Comparison of ENCODE assay signal across 33 mouse cellular contexts in the genomic region with DNA sequence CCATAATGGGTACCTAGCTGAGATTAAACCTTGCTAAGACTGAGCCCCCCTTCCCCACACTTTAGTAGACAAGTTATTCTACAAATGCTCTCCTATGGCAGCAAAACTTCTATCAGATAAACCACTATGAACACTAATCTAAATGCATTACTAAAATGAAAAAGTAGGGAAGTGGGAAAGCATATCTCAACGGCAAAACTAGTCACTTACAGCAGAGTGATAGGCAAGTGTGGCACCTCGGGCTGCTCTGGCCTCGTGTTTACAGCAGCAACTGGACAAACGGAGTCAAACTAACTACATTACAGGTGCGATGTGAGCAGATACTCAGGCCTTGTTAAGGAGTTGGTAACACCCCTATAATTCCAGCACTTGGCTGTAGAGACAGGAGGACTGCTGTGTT.
"Had no signal": no experiment of that assay in that cellular context is flagged by ENCODE, and none has a peak within 500 bp of the region (broad histone marks: within the 10 kb centered on the region; RNA-seq: fewer than 3 reads in every experiment).

No protein-coding gene starts in this region.

- H3K27ac ChIP-seq: heart, embryonic 13.5 days; heart, embryonic 15.5 days; hindbrain, embryonic 10.5 days; hindbrain, embryonic 12.5 days; hindbrain, embryonic 13.5 days; hindbrain, embryonic 14.5 days; hindbrain, embryonic 15.5 days; hindbrain, postnatal 0 days; intestine, embryonic 15.5 days; kidney, embryonic 15.5 days; kidney, postnatal 0 days; layer of hippocampus, adult 2 months; left cerebral cortex, adult 2 months had no signal

- H3K9me3 ChIP-seq: heart, embryonic 13.5 days; heart, embryonic 15.5 days; hindbrain, embryonic 10.5 days; hindbrain, embryonic 12.5 days; hindbrain, embryonic 13.5 days; hindbrain, embryonic 15.5 days; intestine, embryonic 15.5 days; kidney, embryonic 15.5 days had no signal

- ATAC-seq: hindbrain, embryonic 16.5 days; hindbrain, postnatal 0 days; inflammation-experienced regulatory T-cells, adult 6 months; intestine, embryonic 15.5 days; intestine, embryonic 16.5 days; intestine, postnatal 0 days had no signal

- DNase-seq: heart, postnatal 10 days; heart, postnatal 14 days; heart, postnatal 36 days; heart, postnatal 4 days; kidney, adult 11 months; kidney, adult 18-20 months; kidney, adult 8-10 months; kidney, adult 9 months; kidney, postnatal 10 days; kidney, postnatal 14 days; kidney, postnatal 25 days; kidney, postnatal 36 days; kidney, postnatal 4 days; layer of hippocampus, adult 9-11 months; layer of hippocampus, postnatal 36 days had no signal

- H3K9ac ChIP-seq: heart, embryonic 12.5 days; heart, embryonic 13.5 days; heart, embryonic 15.5 days; hindbrain, embryonic 12.5 days; hindbrain, embryonic 13.5 days; hindbrain, embryonic 14.5 days; hindbrain, embryonic 15.5 days; intestine, embryonic 15.5 days; kidney, embryonic 15.5 days had no signal

- H3K27me3 ChIP-seq: heart, embryonic 12.5 days; heart, embryonic 13.5 days; heart, embryonic 15.5 days; hindbrain, embryonic 12.5 days; hindbrain, embryonic 13.5 days; hindbrain, embryonic 15.5 days; intestine, embryonic 15.5 days; kidney, embryonic 15.5 days had no signal

- H3K4me3 ChIP-seq: heart, embryonic 12.5 days; heart, embryonic 13.5 days; heart, embryonic 15.5 days; hindbrain, embryonic 10.5 days; hindbrain, embryonic 12.5 days; hindbrain, embryonic 13.5 days; hindbrain, embryonic 15.5 days; intestine, embryonic 15.5 days; kidney, embryonic 15.5 days; layer of hippocampus, adult 2 months; left cerebral cortex, adult 2 months had no signal

- H3K4me1 ChIP-seq: heart, embryonic 12.5 days; heart, embryonic 13.5 days; heart, embryonic 15.5 days; hindbrain, embryonic 10.5 days; hindbrain, embryonic 12.5 days; hindbrain, embryonic 13.5 days; hindbrain, embryonic 15.5 days; intestine, embryonic 15.5 days; kidney, embryonic 15.5 days had no signal
